Mouse (Mus musculus): ENCODE measurements around the gene Pawr. TPM values are rescaled to one million over a fixed set of nuclear protein-coding genes. Genes with fewer than 3 reads are reported as not detected.

Pawr gene
- polyA plus RNA-seq, 1 experiment from 2014 or later: 3.8 TPM

DNA sequence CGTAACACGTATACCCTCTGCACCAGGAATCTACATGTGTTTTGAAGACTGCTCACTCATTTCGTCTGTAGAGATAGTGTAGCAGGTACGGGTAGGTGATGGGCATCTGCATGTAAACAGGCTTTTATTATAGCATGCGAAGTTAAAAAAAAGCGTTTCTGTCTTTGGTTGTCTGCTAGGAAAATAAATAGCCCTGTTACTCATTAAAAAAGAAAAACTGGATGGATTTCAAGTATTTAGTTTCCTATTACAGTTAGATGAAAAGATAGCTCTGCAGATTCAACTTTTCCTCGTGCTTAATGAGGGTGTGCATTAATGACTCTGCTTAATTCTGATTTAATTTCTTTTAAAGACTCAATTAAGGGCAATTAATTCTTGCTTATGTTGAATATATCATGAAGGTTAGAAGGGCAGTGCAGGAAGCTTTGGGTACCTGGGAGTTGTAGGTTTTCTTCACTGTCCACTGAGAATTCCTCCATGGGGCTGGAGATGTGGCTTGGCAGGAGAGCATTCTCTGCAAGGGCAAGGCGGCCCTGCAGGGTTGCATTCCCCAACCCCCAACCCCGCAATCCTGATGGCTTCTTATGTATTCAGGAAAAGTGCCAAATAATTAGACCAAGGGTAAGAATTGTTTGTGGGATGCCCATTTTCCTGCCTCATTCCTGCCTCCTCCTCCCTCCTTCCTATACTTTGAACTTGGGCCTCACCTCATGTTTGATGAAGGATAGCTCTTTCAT, 29.7 kb downstream of the Pawr start:
- Histone ChIP-seq H3K9me3 (no peaks in the 10 kb centered on the region), H3K4me3 (no peak overlapping the region), H3K4me2 (no peak overlapping the region), H3K27ac (replicated peaks) (no peak overlapping the region), H3K36me3 (no peaks in the 10 kb centered on the region), H3K9ac (no peak overlapping the region), H3K4me1 (replicated peaks) (peaks cover 10% of the 10 kb centered on the region), H3K27me3 (no peaks in the 10 kb centered on the region)
- 54% methylated on average over 9 of the region's 9 CpGs for WGBS
- ATAC-seq (ENCODE audit: low FRiP score, low read depth): no peak

- Histone ChIP-seq H3K4me2 (peak overlapping the region; percentile 17; the same call in 1 of the 2 replicates), H3K36me3 (no peaks in the 10 kb centered on the region), H3K4me1 (replicated peaks) (peaks cover 10% of the 10 kb centered on the region), H3K27me3 (no peaks in the 10 kb centered on the region), H3K9ac (no peak overlapping the region), H3K4me3 (no peak overlapping the region), H3K9me3 (no peaks in the 10 kb centered on the region), H3K27ac (replicated peaks) (no peak overlapping the region)
- 31% methylated on average over 9 of the region's 9 CpGs for WGBS
- no peak for ATAC-seq (ENCODE audit: low FRiP score, low read depth)
Observed at GRCm38 (mm10) chr10:108363932-108364331, 32.0 kb downstream of the Pawr start.

- no peaks in the 10 kb centered on the region for H3K27me3 ChIP-seq
- H3K9me3 ChIP-seq: no peaks in the 10 kb centered on the region
- no peak overlapping the region for H3K27ac ChIP-seq (replicated peaks)
- no peak for ATAC-seq (ENCODE audit: low FRiP score, low read depth)
- H3K9ac ChIP-seq: no peak overlapping the region
- no peak overlapping the region for H3K4me2 ChIP-seq
- 81% methylated on average over 26 of the region's 26 CpGs for WGBS
- no peak overlapping the region for H3K4me3 ChIP-seq
- no peaks in the 10 kb centered on the region for H3K36me3 ChIP-seq
- H3K4me1 ChIP-seq (replicated peaks): peaks cover 10% of the 10 kb centered on the region
Observed at GRCm38 (mm10) chr10:108364946-108365719, 33.2 kb downstream of the Pawr start.

DNA sequence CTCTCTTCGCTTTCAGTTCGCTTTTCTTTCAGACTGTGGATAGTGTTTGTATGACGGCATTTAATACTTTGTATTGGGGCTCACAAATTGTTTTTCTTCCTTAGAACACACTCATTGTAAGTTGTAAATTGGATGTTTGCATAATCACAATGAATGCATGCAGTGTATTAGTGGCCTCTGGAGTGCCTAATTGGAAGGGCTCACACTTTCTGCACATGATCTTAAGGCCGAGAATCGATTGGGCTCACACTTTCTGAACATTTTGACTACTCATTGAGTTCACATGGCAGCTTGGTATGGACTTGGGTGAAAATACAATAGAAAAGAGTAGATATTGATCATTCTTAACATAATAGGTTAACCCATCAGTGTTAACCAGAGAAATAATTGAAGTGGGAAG, 34.3 kb downstream of the Pawr start:
- Histone ChIP-seq H3K4me2 (no peak overlapping the region), H3K4me1 (replicated peaks) (peaks cover 10% of the 10 kb centered on the region), H3K27ac (replicated peaks) (no peak overlapping the region), H3K36me3 (no peaks in the 10 kb centered on the region), H3K9ac (no peak overlapping the region), H3K4me3 (no peak overlapping the region), H3K9me3 (no peaks in the 10 kb centered on the region), H3K27me3 (no peaks in the 10 kb centered on the region)
- WGBS: 93% methylated on average over 5 of the region's 5 CpGs
- no peak for ATAC-seq (ENCODE audit: low FRiP score, low read depth)

DNA sequence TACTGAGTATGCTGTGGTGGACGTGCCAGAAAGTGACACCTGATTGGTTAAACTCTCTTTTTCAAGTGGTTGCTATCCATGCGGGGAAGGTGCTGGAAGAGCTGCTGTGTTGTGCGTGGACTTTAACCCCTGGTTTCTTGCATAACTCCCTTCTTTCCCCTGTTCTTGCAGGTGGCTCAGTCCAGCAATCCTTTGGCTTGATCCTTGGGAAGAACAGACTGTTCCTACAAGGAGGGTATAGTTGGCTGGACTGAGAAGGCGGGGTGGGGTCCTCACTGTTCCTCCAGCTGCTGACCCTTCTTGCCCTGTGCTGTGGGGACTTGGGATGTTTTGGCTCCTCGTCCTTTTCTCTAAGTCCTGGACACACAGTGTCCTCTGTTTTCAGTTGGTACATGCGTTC, 36.4 kb downstream of the Pawr start:
- Histone ChIP-seq H3K4me2 (no peak overlapping the region), H3K36me3 (no peaks in the 10 kb centered on the region), H3K4me1 (replicated peaks) (peaks cover 4% of the 10 kb centered on the region; the same call in 1 of the 2 replicates), H3K27me3 (no peaks in the 10 kb centered on the region), H3K9ac (no peak overlapping the region), H3K4me3 (no peak overlapping the region), H3K9me3 (no peaks in the 10 kb centered on the region), H3K27ac (replicated peaks) (no peak overlapping the region)
- 90% methylated on average over 6 of the region's 6 CpGs for WGBS
- no peak for ATAC-seq (ENCODE audit: low FRiP score, low read depth)

DNA sequence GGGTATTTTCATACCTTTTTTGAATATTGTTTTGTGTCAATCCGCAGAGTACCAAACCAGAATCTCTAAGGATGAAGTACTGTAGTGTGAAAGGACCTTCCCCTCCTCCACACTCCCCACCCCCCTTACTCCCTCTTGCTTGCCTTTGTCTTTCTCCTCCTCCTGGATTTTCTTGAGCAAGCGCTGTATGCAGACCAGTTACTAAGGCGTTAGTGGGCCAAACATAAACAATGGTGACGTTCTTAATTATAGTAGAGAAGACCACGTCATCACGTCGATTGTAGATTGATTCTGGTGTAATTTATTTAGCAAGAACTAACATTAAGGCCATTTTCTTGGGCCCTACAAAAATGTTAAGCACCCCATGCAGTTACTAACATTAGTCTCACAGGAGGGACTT, 40.3 kb downstream of the Pawr start:
- H3K4me2 ChIP-seq: no peak overlapping the region
- no peaks in the 10 kb centered on the region for H3K27me3 ChIP-seq
- H3K36me3 ChIP-seq: no peaks in the 10 kb centered on the region
- no peaks in the 10 kb centered on the region for H3K9me3 ChIP-seq
- H3K27ac ChIP-seq (replicated peaks): no peak overlapping the region
- no peak overlapping the region for H3K4me3 ChIP-seq
- 55% methylated on average over 7 of the region's 7 CpGs for WGBS
- no peaks in the 10 kb centered on the region for H3K4me1 ChIP-seq (replicated peaks)
- H3K9ac ChIP-seq: no peak overlapping the region
- no peak for ATAC-seq (ENCODE audit: low FRiP score, low read depth)

GRCm38 (mm10) chr10:108372858-108373257, 40.9 kb downstream of the Pawr start:
- over 99% methylated on average over 5 of the region's 5 CpGs for WGBS
- no peak overlapping the region for H3K4me3 ChIP-seq
- ATAC-seq (ENCODE audit: low FRiP score, low read depth): no peak
- H3K9me3 ChIP-seq: no peaks in the 10 kb centered on the region
- H3K9ac ChIP-seq: no peak overlapping the region
- no peaks in the 10 kb centered on the region for H3K27me3 ChIP-seq
- no peaks in the 10 kb centered on the region for H3K36me3 ChIP-seq
- no peak overlapping the region for H3K27ac ChIP-seq (replicated peaks)
- no peak overlapping the region for H3K4me2 ChIP-seq
- H3K4me1 ChIP-seq (replicated peaks): no peaks in the 10 kb centered on the region

DNA sequence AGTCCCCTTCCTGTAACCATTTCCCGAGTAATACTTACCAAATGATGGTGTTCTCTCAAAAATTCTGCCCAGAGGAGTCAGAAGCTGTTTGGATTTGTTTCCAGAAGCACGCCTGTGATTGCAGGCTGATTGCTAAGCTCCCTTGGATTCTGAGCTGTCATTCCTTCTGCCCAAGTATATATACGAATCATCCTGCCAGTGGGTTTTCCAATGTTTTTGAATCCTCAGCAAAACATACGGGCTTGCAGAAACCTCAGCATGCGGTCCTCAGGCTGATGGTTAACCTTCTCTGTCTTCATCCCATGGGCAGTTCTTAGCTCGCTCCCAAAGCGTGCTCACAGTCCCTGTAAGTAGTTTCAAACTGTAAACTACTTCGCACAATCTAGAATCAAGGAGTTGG, 43.9 kb downstream of the Pawr start:
- H3K27ac ChIP-seq (replicated peaks): no peak overlapping the region
- H3K4me2 ChIP-seq: no peak overlapping the region
- H3K36me3 ChIP-seq: no peaks in the 10 kb centered on the region
- no peaks in the 10 kb centered on the region for H3K27me3 ChIP-seq
- no peak overlapping the region for H3K9ac ChIP-seq
- 97% methylated on average over 8 of the region's 8 CpGs for WGBS
- H3K4me3 ChIP-seq: no peak overlapping the region
- no peak for ATAC-seq (ENCODE audit: low FRiP score, low read depth)
- no peaks in the 10 kb centered on the region for H3K9me3 ChIP-seq
- H3K4me1 ChIP-seq (replicated peaks): no peaks in the 10 kb centered on the region

DNA sequence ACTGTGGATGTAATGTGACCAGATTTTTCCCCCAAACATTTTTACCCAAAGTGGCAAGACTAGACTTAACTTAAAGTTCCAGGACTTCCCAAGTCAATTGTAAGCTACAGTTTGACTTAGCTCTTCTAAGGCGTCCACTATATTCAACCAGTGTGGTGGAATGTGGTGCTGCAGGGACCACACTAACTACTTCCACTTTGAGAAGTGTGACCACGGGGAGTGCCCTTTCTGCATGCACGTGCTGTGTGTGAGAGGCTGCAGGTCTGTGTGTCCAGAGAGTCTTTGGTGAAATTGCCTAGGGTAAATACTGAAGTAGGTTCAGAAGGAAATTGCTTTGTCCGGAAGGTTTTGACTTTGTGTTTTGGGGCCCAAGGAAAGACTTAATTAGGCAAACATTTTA, 44.4 kb downstream of the Pawr start:
- 92% methylated on average over 4 of the region's 4 CpGs for WGBS

DNA sequence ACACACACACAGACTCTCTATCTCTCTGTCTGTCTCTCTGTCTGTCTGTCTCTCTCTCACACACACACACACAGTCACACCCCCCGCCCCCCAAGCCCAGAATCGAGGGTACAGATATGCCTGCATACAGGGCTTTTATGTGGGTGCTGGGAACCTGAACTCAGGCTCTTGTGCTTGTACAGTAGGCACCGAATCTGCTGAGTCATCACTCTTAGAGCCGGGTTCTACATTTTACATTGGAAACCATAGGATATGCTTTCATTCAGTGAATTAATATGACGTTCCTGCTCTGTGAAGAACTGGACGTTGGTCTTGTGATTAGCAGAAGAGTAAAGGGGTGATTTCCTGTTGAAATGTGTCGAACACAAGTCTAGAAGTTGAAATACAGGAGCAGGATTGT, 45.4 kb downstream of the Pawr start:
- no peak overlapping the region for H3K4me2 ChIP-seq
- H3K9ac ChIP-seq: no peak overlapping the region
- no peaks in the 10 kb centered on the region for H3K36me3 ChIP-seq
- no peak for ATAC-seq (ENCODE audit: low FRiP score, low read depth)
- 97% methylated on average over 7 of the region's 7 CpGs for WGBS
- no peaks in the 10 kb centered on the region for H3K4me1 ChIP-seq (replicated peaks)
- no peak overlapping the region for H3K27ac ChIP-seq (replicated peaks)
- no peaks in the 10 kb centered on the region for H3K9me3 ChIP-seq
- no peaks in the 10 kb centered on the region for H3K27me3 ChIP-seq
- no peak overlapping the region for H3K4me3 ChIP-seq

More for the DNA sequence above, 44.4 kb downstream of the Pawr start:
- no peak for ATAC-seq (ENCODE audit: low FRiP score, low read depth)
- H3K4me2 ChIP-seq: no peak overlapping the region
- H3K36me3 ChIP-seq: no peaks in the 10 kb centered on the region
- no peak overlapping the region for H3K27ac ChIP-seq (replicated peaks)
- no peaks in the 10 kb centered on the region for H3K27me3 ChIP-seq
- H3K4me1 ChIP-seq (replicated peaks): no peaks in the 10 kb centered on the region
- no peak overlapping the region for H3K9ac ChIP-seq
- no peak overlapping the region for H3K4me3 ChIP-seq
- H3K9me3 ChIP-seq: no peaks in the 10 kb centered on the region

GRCm38 (mm10) chr10:108378062-108378461, 46.1 kb downstream of the Pawr start:
- ATAC-seq (ENCODE audit: low FRiP score, low read depth): no peak
- H3K27me3 ChIP-seq: no peaks in the 10 kb centered on the region
- no peak overlapping the region for H3K4me2 ChIP-seq
- no peaks in the 10 kb centered on the region for H3K9me3 ChIP-seq
- no peaks in the 10 kb centered on the region for H3K36me3 ChIP-seq
- WGBS: 87% methylated on average over 6 of the region's 6 CpGs
- H3K9ac ChIP-seq: no peak overlapping the region
- no peaks in the 10 kb centered on the region for H3K4me1 ChIP-seq (replicated peaks)
- H3K4me3 ChIP-seq: no peak overlapping the region
- no peak overlapping the region for H3K27ac ChIP-seq (replicated peaks)

GRCm38 (mm10) chr10:108378479-108378878, 46.6 kb downstream of the Pawr start:
- no peak for ATAC-seq (ENCODE audit: low FRiP score, low read depth)
- H3K4me3 ChIP-seq: no peak overlapping the region
- WGBS: 81% methylated on average over 5 of the region's 5 CpGs
- H3K9me3 ChIP-seq: no peaks in the 10 kb centered on the region
- H3K27me3 ChIP-seq: no peaks in the 10 kb centered on the region
- no peaks in the 10 kb centered on the region for H3K4me1 ChIP-seq (replicated peaks)
- H3K27ac ChIP-seq (replicated peaks): no peak overlapping the region
- H3K9ac ChIP-seq: no peak overlapping the region
- no peaks in the 10 kb centered on the region for H3K36me3 ChIP-seq
- no peak overlapping the region for H3K4me2 ChIP-seq
